Comparison of ENCODE assay signal across 24 mouse cellular contexts in the genomic region with DNA sequence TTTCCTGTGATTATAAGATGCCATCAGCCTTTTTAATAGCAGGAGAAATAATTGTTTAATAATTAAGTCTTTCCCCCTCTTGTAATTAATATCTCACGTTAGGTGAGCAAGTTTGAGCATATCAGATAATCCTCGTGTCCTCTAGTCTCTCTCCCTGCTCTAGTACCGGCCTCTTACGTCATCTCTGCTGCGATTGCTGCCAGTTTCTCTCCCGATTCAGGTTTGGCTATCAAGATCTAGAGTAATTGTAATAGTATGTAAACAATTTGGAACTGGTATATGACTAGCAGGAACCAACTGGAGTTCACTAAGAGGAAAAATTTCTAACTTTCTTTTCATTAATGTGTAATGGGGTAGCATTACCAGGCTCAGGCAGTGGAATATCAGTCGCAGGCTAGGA. TPM values are rescaled to one million over a fixed set of nuclear protein-coding genes. Genes with fewer than 3 reads are reported as not detected.
"Had no signal": no experiment of that assay in that cellular context is flagged by ENCODE, and none has a peak within 500 bp of the region (broad histone marks: within the 10 kb centered on the region; RNA-seq: fewer than 3 reads in every experiment).

No protein-coding gene starts in this region.

- H3K27me3 ChIP-seq: limb, embryonic 13.5 days; midbrain, embryonic 13.5 days; neural tube, embryonic 13.5 days; stomach, embryonic 15.5 days had no signal

- H3K9me3 ChIP-seq: limb, embryonic 10.5 days; limb, embryonic 13.5 days; midbrain, embryonic 13.5 days; neural tube, embryonic 13.5 days; stomach, embryonic 15.5 days had no signal

- H3K4me3 ChIP-seq: layer of hippocampus, adult 2 months; limb, embryonic 10.5 days; limb, embryonic 13.5 days; midbrain, embryonic 13.5 days; myocyte; neural tube, embryonic 13.5 days; stomach, embryonic 15.5 days had no signal

- H3K4me2 ChIP-seq: limb, embryonic 13.5 days; lung, embryonic 14.5 days; midbrain, embryonic 13.5 days; neural tube, embryonic 13.5 days; stomach, embryonic 15.5 days had no signal

- H3K36me3 ChIP-seq: limb, embryonic 10.5 days; midbrain, embryonic 13.5 days; neural tube, embryonic 13.5 days; stomach, embryonic 15.5 days had no signal

- H3K9ac ChIP-seq: limb, embryonic 13.5 days; liver, embryonic 14.5 days; liver, postnatal 0 days; lung, embryonic 14.5 days; midbrain, embryonic 13.5 days; neural tube, embryonic 13.5 days; stomach, embryonic 15.5 days had no signal

- DNase-seq: kidney, adult 18-20 months; kidney, postnatal 25 days; layer of hippocampus, adult 9-11 months; liver; liver, postnatal 0 days; lung, embryonic 14.5 days; lung, postnatal 10 days; lung, postnatal 36 days; retina, postnatal 1 day; right cerebral cortex, postnatal 25 days; spleen, adult 18-20 months; thymus, adult 18-20 months; thymus, postnatal 36 days had no signal

- H3K4me1 ChIP-seq: stomach, embryonic 15.5 days had no signal

- ATAC-seq: liver, postnatal 0 days; midbrain, embryonic 13.5 days; midbrain, embryonic 16.5 days had no signal

- H3K27ac ChIP-seq: layer of hippocampus, adult 2 months; limb, embryonic 10.5 days; limb, embryonic 13.5 days; liver, embryonic 14.5 days; midbrain, embryonic 13.5 days; neural tube, embryonic 13.5 days; stomach, embryonic 15.5 days had no signal

RNA-seq across cellular contexts. Expression of a gene that starts 54.1 kb away (rescaled TPM):
- polyA plus RNA-seq: kidney, postnatal 0 days; large intestine, adult 2 months; liver, embryonic 14.5 days; liver, postnatal 0 days; lung, embryonic 14.5 days; midbrain, embryonic 13.5 days; stomach, embryonic 15.5 days had no signal
